12 mouse cellular contexts compared by ENCODE assay signal in genomic region chr14:51886051-51886450, GRCm38 (mm10). TPM values are rescaled to one million over a fixed set of nuclear protein-coding genes. Genes with fewer than 3 reads are reported as not detected.
DNase-seq lines count a peak whose midpoint lies in the region; ATAC-seq lines count a peak whose summit lies in the region.
"Had no signal": no experiment of that assay in that cellular context is flagged by ENCODE, and none has a peak within 500 bp of the region (broad histone marks: within the 10 kb centered on the region; RNA-seq: fewer than 3 reads in every experiment).

No protein-coding gene starts in this region.

- H3K4me1 ChIP-seq in kidney, embryonic 15.5 days, result peaks cover 14% of the 10 kb centered on the region
- no peaks in the 10 kb centered on the region for H3K4me1 ChIP-seq in embryonic facial prominence, embryonic 11.5 days (ENCODE audit: control insufficient read depth, insufficient read depth, low read length)
- H3K4me1 ChIP-seq in intestine, embryonic 15.5 days (replicated peaks), result peaks cover 5% of the 10 kb centered on the region
- H3K4me1 ChIP-seq in midbrain, embryonic 16.5 days (ENCODE audit: control insufficient read depth, insufficient read depth, low read length), result peaks cover 14% of the 10 kb centered on the region

- H3K27ac ChIP-seq in kidney, embryonic 15.5 days, result no peak overlapping the region
- no peak overlapping the region for H3K27ac ChIP-seq in embryonic facial prominence, embryonic 11.5 days (replicated peaks; ENCODE audit: low read depth, low read length)
- no peak overlapping the region for H3K27ac ChIP-seq in intestine, embryonic 15.5 days
- H3K27ac ChIP-seq in midbrain, embryonic 16.5 days (ENCODE audit: low read length), result no peak overlapping the region

- peak overlapping the region; percentile 67; the same call in 1 of the 2 replicates for H3K4me3 ChIP-seq in kidney, embryonic 15.5 days (replicated peaks)
- peak overlapping the region; percentile 6; the same call in 1 of the 2 replicates for H3K4me3 ChIP-seq in embryonic facial prominence, embryonic 11.5 days (ENCODE audit: low read depth, low read length)
- peak overlapping the region; percentile 74; the same call in 1 of the 2 replicates for H3K4me3 ChIP-seq in intestine, embryonic 15.5 days (replicated peaks)
- peak overlapping the region; percentile 80 for H3K4me3 ChIP-seq in midbrain, embryonic 16.5 days (ENCODE audit: low read depth, low read length)

- no peak for DNase-seq in kidney, postnatal 4 days
- no peak for DNase-seq in embryonic facial prominence, embryonic 11.5 days (ENCODE audit: low spot score)
- DNase-seq in adrenal gland, postnatal 14 days, result no peak
- DNase-seq in ovary, postnatal 14 days (ENCODE audit: low spot score), result no peak
- DNase-seq in right cerebral cortex, postnatal 25 days, result no peak
- DNase-seq: kidney, postnatal 10 days had no signal

- no peak for ATAC-seq in kidney, embryonic 15.5 days (replicated peaks; ENCODE audit: low FRiP score)
- no peak for ATAC-seq in embryonic facial prominence, embryonic 11.5 days (replicated peaks; ENCODE audit: insufficient number of reproducible peaks, low FRiP score, low TSS enrichment, low read depth)
- ATAC-seq in intestine, embryonic 15.5 days, result no peak
- no peak for ATAC-seq in midbrain, embryonic 16.5 days

- H3K4me2 ChIP-seq in kidney, embryonic 15.5 days, result peak overlapping the region; percentile 71
- no peak overlapping the region for H3K4me2 ChIP-seq in embryonic facial prominence, embryonic 11.5 days (ENCODE audit: low read depth, low read length)
- peak overlapping the region; percentile 83 for H3K4me2 ChIP-seq in intestine, embryonic 15.5 days (replicated peaks)
- H3K4me2 ChIP-seq in midbrain, embryonic 16.5 days (ENCODE audit: low read length), result peak overlapping the region; percentile 85

- H3K36me3 ChIP-seq in kidney, embryonic 15.5 days, result peaks cover 50% of the 10 kb centered on the region
- H3K36me3 ChIP-seq in embryonic facial prominence, embryonic 11.5 days (replicated peaks; ENCODE audit: control insufficient read depth, insufficient read depth, low read depth, low read length), result peaks cover 4% of the 10 kb centered on the region
- peaks cover 22% of the 10 kb centered on the region for H3K36me3 ChIP-seq in intestine, embryonic 15.5 days
- peaks cover 35% of the 10 kb centered on the region for H3K36me3 ChIP-seq in midbrain, embryonic 16.5 days (ENCODE audit: control insufficient read depth, insufficient read depth, low read length)

- WGBS in kidney, embryonic 15.5 days, result 69% methylated on average over 6 of the region's 6 CpGs
- 52% methylated on average over 6 of the region's 6 CpGs for WGBS in embryonic facial prominence, embryonic 11.5 days
- 68% methylated on average over 6 of the region's 6 CpGs for WGBS in intestine, embryonic 15.5 days
- whole genome bisulfite sequencing in midbrain, embryonic 16.5 days, result 36% methylated on average over 6 of the region's 6 CpGs

- H3K27me3 ChIP-seq in kidney, embryonic 15.5 days, result no peaks in the 10 kb centered on the region
- no peaks in the 10 kb centered on the region for H3K27me3 ChIP-seq in embryonic facial prominence, embryonic 11.5 days (ENCODE audit: control insufficient read depth, insufficient read depth, low read length)
- no peaks in the 10 kb centered on the region for H3K27me3 ChIP-seq in intestine, embryonic 15.5 days (replicated peaks)
- H3K27me3 ChIP-seq in midbrain, embryonic 16.5 days (ENCODE audit: control insufficient read depth, insufficient read depth, low read depth, low read length), result no peaks in the 10 kb centered on the region

- H3K9ac ChIP-seq in kidney, embryonic 15.5 days, result no peak overlapping the region
- H3K9ac ChIP-seq in embryonic facial prominence, embryonic 11.5 days (replicated peaks; ENCODE audit: low read length), result no peak overlapping the region
- no peak overlapping the region for H3K9ac ChIP-seq in intestine, embryonic 15.5 days
- H3K9ac ChIP-seq in midbrain, embryonic 16.5 days (ENCODE audit: low read depth, low read length), result no peak overlapping the region

- H3K9me3 ChIP-seq in kidney, embryonic 15.5 days (replicated peaks), result no peaks in the 10 kb centered on the region
- no peaks in the 10 kb centered on the region for H3K9me3 ChIP-seq in embryonic facial prominence, embryonic 11.5 days (replicated peaks; ENCODE audit: control insufficient read depth, low read length)
- H3K9me3 ChIP-seq in intestine, embryonic 15.5 days, result no peaks in the 10 kb centered on the region
- H3K9me3 ChIP-seq in midbrain, embryonic 16.5 days (replicated peaks; ENCODE audit: control insufficient read depth, low read length, poor library complexity, severe bottlenecking), result no peaks in the 10 kb centered on the region

RNA-seq across cellular contexts. Expression of gene Mettl17, which starts 1.4 kb away (rescaled TPM):
- 54.7 and 60.3 TPM in 2 replicates for polyA plus RNA-seq in kidney, embryonic 15.5 days (2015; fragmentation: Nextera tagmentation; extraction: Ambion mirVana)
- 37.9 and 41.5 TPM in 2 replicates for polyA plus RNA-seq in embryonic facial prominence, embryonic 11.5 days (2014; fragmentation: Nextera tagmentation; extraction: Ambion mirVana)
- 45.4 and 45.5 TPM in 2 replicates for polyA plus RNA-seq in intestine, embryonic 15.5 days (2015; fragmentation: Nextera tagmentation; extraction: Ambion mirVana)
- 86.5 and 92.0 TPM in 2 replicates for polyA plus RNA-seq in midbrain, embryonic 16.5 days (2015; fragmentation: Nextera tagmentation; extraction: Ambion mirVana)
- 37.1 and 39.0 TPM in 2 replicates for total RNA-seq in adrenal gland, postnatal 14 days (2021)

RNA-seq across cellular contexts. Expression of gene Slc39a2, which starts 6.6 kb away (rescaled TPM):
- polyA plus RNA-seq in kidney, embryonic 15.5 days (2015; fragmentation: Nextera tagmentation; extraction: Ambion mirVana), result 0.48 and 0.53 TPM in 2 replicates
- 0.36 and 0.50 TPM in 2 replicates for polyA plus RNA-seq in embryonic facial prominence, embryonic 11.5 days (2014; fragmentation: Nextera tagmentation; extraction: Ambion mirVana)
- 0.96 and 1.0 TPM in 2 replicates for polyA plus RNA-seq in intestine, embryonic 15.5 days (2015; fragmentation: Nextera tagmentation; extraction: Ambion mirVana)
- 2.2 and 3.1 TPM in 2 replicates for polyA plus RNA-seq in midbrain, embryonic 16.5 days (2015; fragmentation: Nextera tagmentation; extraction: Ambion mirVana)
- total RNA-seq in adrenal gland, postnatal 14 days (2021), result 0.63 and 0.64 TPM in 2 replicates

RNA-seq across cellular contexts. Expression of gene Ndrg2, which starts 27.9 kb away (rescaled TPM):
- polyA plus RNA-seq in kidney, embryonic 15.5 days (2015; fragmentation: Nextera tagmentation; extraction: Ambion mirVana), result 39.0 and 46.3 TPM in 2 replicates
- 11.0 and 12.8 TPM in 2 replicates for polyA plus RNA-seq in embryonic facial prominence, embryonic 11.5 days (2014; fragmentation: Nextera tagmentation; extraction: Ambion mirVana)
- 52.2 and 60.1 TPM in 2 replicates for polyA plus RNA-seq in intestine, embryonic 15.5 days (2015; fragmentation: Nextera tagmentation; extraction: Ambion mirVana)
- polyA plus RNA-seq in midbrain, embryonic 16.5 days (2015; fragmentation: Nextera tagmentation; extraction: Ambion mirVana), result 196 and 269 TPM in 2 replicates
- total RNA-seq in adrenal gland, postnatal 14 days (2021), result 314 and 338 TPM in 2 replicates

RNA-seq across cellular contexts. Expression of gene Tppp2, which starts 32.2 kb away (rescaled TPM):
- not detected in 2 replicates for polyA plus RNA-seq in kidney, embryonic 15.5 days (2015; fragmentation: Nextera tagmentation; extraction: Ambion mirVana)
- polyA plus RNA-seq in embryonic facial prominence, embryonic 11.5 days (2014; fragmentation: Nextera tagmentation; extraction: Ambion mirVana), result not detected in 2 replicates
- polyA plus RNA-seq in intestine, embryonic 15.5 days (2015; fragmentation: Nextera tagmentation; extraction: Ambion mirVana), result not detected in 2 replicates
- polyA plus RNA-seq in midbrain, embryonic 16.5 days (2015; fragmentation: Nextera tagmentation; extraction: Ambion mirVana), result not detected in 2 replicates
- total RNA-seq in adrenal gland, postnatal 14 days (2021), result not detected in 2 replicates
- total RNA-seq: ES-E14; megakaryocyte-erythroid progenitor cell, adult 5-6 weeks had no signal
- polyA plus RNA-seq: frontal cortex, adult 2 months had no signal

RNA-seq across cellular contexts. Expression of gene Ear6, which starts 32.6 kb away (rescaled TPM):
- polyA plus RNA-seq in kidney, embryonic 15.5 days (2015; fragmentation: Nextera tagmentation; extraction: Ambion mirVana), result not detected in 2 replicates
- not detected in 2 replicates for polyA plus RNA-seq in embryonic facial prominence, embryonic 11.5 days (2014; fragmentation: Nextera tagmentation; extraction: Ambion mirVana)
- 0.35 TPM in 1 of 2 replicates, not detected in the other for polyA plus RNA-seq in intestine, embryonic 15.5 days (2015; fragmentation: Nextera tagmentation; extraction: Ambion mirVana)
- polyA plus RNA-seq in midbrain, embryonic 16.5 days (2015; fragmentation: Nextera tagmentation; extraction: Ambion mirVana), result not detected in 2 replicates
- 0.67 TPM in 1 of 2 replicates, not detected in the other for total RNA-seq in adrenal gland, postnatal 14 days (2021)
- total RNA-seq: ES-E14; megakaryocyte-erythroid progenitor cell, adult 5-6 weeks had no signal
- polyA plus RNA-seq: frontal cortex, adult 2 months had no signal

Comparison
In these comparisons a context has a peak if more than half of its experiments do, and no peak if none do; other contexts are left out.
1. H3K4me3 ChIP-seq: peak in every context shown above with its lines; median percentile 80 in midbrain, embryonic 16.5 days; 74 in intestine, embryonic 15.5 days; 67 in kidney, embryonic 15.5 days; 6 in embryonic facial prominence, embryonic 11.5 days.